Mouse (Mus musculus) gonadal fat pad, adult 2 months (tissue): Measurements from ENCODE around the gene Tmem267. TPM values are rescaled to one million over a fixed set of nuclear protein-coding genes. Genes with fewer than 3 reads are reported as not detected.
A peak's percentile ranks its signal among the peaks of the same experiment; 100 is the strongest.
"Not testable (repeated sequence)": the region's sequence is repeated elsewhere in the genome, so short reads cannot be mapped to it uniquely, and the experiment has no call there.

Source experiments
- DNase-seq: peaks from one replicate; pipeline ENCODE4 v3.0.0-alpha.2; 2012; ENCODE audit warnings: low read depth
- polyA plus RNA-seq: library from polyadenylated mRNA; depleted of rRNA; stranded (reverse); fragments of >200 nt; gene quantifications from 2 replicates; pipeline ENCODE4 v1.2.3, GENCODE M21; 2012; rRNA removed

Tmem267 gene
- polyA plus RNA-seq = 15.6 and 21.8 TPM in 2 replicates

GRCm38 (mm10) chr13:119487880-119488580 is at the start of gene Tmem267, which contains the start of gene 3110070M22Rik:
Gene Tmem267 (plus strand): TSS chr13:119488039.
Gene 3110070M22Rik (minus strand): TSS chr13:119488383.
- DNase-seq = no peak

GRCm38 (mm10) chr13:119442244-119442643 is 45.6 kb upstream of the Tmem267 start:
- DNase-seq = no peak

GRCm38 (mm10) chr13:119453563-119453962 is 34.3 kb upstream of the Tmem267 start:
- DNase-seq = no peak

DNA sequence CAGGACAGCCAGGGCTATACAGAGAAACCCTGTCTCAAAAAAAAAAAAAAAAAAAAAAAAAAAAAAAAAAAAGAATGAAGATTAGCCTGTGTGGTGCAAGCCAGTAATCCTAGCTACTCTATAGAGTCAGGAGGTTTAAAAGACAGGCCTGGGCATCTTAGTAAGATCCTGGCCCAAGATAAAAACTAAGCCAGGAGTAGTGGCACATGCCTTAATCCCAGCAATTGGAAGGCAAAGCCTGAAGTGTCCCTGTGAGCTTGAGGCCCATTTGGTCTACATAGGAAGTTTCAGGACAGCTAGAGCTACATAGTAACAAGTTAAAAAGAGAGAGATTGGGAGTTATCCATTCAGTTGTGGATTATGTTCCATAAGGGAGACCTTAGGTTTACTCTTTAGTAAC is 32.8 kb upstream of the Tmem267 start:
- peak; percentile 67 for DNase-seq

- peak; percentile 44 for DNase-seq
Observed at GRCm38 (mm10) chr13:119456342-119456741, 31.5 kb upstream of the Tmem267 start.

DNA sequence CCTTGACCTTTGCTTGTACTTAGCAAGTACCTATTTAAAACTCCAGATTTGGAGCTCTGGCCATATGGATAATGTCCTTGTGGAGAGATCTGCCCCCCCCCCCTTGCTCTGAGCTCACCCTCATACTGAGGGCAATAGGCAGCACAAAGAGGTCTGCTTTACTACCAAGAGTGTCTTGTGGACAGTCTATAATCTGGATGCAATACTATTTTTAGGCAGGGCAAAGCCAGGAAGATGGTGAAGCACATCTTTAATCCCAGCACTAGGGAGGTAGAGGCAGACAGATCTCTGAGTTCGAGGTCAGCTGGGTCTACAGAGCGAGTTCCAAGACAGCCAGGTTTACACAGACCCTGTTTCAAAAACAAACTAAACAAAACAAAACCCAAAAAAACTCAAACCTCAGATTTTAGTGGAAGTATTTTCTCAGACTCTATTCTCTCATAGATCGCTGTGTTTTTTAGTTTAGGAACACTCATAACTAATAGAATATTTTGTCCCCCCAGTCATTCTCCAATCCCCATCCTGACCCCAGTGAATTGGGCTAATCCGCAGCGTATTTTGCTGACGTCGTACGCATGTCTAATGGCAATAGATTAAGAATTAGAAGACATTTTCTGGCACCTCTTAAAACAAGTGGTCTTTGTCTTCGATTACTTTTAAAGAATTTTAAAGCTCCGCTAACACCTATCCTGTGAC is 25.8 kb upstream of the Tmem267 start:
- no peak for DNase-seq

GRCm38 (mm10) chr13:119462596-119463560 is 25.0 kb upstream of the Tmem267 start, which contains the start of gene 4833420G17Rik:
Gene 4833420G17Rik (plus strand): TSS chr13:119462768.
- peak; percentile 49 for DNase-seq

GRCm38 (mm10) chr13:119476631-119477030 is 11.2 kb upstream of the Tmem267 start:
- no peak for DNase-seq

DNA sequence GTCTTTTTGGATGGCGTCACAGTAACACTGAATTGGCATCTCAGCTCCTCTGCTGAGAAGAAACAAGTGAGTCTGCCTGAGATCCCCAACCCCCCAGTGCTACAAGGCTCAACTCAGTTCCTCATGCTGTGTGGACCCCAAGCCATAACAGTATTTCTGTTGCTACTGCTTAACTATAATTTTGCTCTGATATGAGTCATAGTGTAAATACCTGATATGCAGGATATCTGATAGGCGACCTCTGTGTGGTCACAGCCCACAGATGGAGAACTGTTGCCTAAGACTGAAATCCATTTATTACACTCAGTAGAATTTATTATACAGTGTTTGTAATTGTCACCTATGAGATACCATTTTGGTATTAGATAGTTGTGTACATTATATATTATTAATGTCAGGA is 10.1 kb upstream of the Tmem267 start:
- no peak for DNase-seq

- no peak for DNase-seq
Observed at GRCm38 (mm10) chr13:119487354-119487753, 485 bp upstream of the Tmem267 start.

DNA sequence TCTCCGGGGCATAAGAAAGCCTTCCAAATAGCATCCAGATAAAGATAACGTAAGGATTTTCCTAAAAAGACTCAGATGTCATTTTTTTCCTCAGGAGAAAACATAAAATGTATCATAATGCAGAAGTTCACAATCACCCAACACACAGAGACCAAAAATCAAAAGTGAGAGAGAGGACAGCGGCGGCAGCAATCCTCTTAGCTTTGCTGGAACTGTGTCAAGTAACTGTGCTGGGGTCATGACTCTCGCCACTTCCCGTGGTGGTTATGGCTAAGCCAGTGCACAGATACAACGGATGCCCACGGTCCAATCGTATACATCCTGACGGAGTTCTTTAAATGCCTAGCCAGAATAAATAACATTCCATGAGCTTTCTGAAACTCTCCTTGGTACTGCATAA is 4.2 kb downstream of the Tmem267 start:
- DNase-seq = not testable (repeated sequence)

- DNase-seq = not testable (repeated sequence)
Observed at GRCm38 (mm10) chr13:119494938-119495337, 7.1 kb downstream of the Tmem267 start.

DNA sequence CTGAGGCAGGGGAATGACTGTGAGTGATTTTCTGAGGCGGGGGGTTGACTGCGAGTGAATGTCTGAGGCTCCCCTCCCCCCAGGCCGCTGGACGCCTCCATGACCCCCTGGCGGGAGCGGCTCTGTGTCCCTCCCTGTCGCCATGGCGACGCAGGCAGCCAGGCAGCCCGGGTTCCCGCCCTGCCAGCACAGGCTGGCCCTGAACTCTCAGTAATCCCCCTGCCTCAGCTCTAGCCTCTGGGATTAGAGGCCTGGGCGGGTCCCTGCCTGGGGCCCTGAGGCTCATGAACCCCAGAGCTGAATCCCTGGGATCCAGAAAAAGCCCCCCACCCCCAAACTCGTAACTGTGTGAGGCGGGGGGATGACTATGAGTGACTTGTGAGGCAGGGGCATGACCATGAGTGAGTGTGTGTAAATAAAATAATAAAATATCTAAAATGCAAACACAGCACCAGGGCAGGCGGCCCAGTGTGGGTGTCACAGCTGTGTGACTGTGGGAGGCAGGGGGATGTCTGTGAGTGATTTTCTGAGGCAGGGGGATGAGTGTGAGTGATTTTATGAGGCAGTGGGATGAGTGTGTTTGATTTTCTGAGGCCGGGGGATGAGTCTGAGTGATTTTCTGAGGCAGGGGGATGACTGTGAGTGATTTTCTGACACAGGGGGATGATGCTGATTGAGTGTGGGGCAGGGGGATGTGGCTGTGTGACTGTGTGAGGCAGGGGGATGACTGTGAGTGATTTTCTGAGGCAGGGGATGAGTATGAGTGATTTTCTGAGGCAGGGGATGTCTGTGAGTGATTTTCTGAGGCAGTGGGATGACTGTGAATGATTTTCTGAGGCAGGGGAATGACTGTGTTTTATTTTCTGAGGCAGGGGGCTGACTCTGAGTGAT is 108.7 kb downstream of the Tmem267 start:
- not testable (repeated sequence) for DNase-seq

GRCm38 (mm10) chr13:119598466-119598865 is 110.6 kb downstream of the Tmem267 start:
- DNase-seq = not testable (repeated sequence)

- DNase-seq = not testable (repeated sequence)
Observed at GRCm38 (mm10) chr13:119599066-119599465, 111.2 kb downstream of the Tmem267 start.

GRCm38 (mm10) chr13:119599498-119599897 is 111.7 kb downstream of the Tmem267 start:
- DNase-seq = not testable (repeated sequence)

- not testable (repeated sequence) for DNase-seq
Observed at GRCm38 (mm10) chr13:119600166-119600565, 112.3 kb downstream of the Tmem267 start.

DNA sequence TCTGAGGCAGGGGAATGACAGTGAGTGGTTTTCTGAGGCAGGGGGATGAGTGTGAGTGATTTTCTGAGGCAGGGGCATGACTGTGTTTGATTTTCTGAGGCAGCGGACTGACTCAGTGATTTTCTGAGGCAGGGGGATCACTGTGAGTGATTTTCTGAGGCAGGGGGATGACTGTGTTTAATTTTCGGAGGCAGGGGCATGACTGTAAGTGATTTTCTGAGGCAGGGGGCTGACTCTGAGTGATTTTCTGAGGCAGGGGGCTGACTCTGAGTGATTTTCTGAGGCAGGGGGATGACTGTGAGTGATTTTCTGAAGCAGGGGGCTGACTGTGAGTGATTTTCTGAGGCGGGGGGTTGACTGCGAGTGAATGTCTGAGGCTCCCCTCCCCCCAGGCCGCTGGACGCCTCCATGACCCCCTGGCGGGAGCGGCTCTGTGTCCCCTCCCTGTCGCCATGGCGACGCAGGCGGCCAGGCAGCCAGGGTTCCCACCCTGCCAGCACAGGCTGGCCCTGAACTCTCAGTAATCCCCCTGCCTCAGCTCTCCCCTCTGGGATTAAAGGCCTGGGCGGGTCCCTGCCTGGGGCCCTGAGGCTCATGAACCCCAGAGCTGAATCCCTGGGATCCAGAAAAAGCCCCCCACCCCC is 115.0 kb downstream of the Tmem267 start:
- DNase-seq = not testable (repeated sequence)

GRCm38 (mm10) chr13:119603890-119604289 is 116.1 kb downstream of the Tmem267 start:
- DNase-seq = not testable (repeated sequence)

GRCm38 (mm10) chr13:119604322-119604721 is 116.5 kb downstream of the Tmem267 start:
- DNase-seq = not testable (repeated sequence)
